Mouse (Mus musculus): Measurements from ENCODE around the gene Slc10a1.

The Slc10a1 gene

GRCm38 (mm10) chr12:80968605-80969004 is at the start of gene Slc10a1:
Slc10a1 (minus strand) TSS chr12:80968705.
- DNase-seq (ENCODE audit: low spot score), result no peak

GRCm38 (mm10) chr12:81017624-81018023 is 49.1 kb upstream of the Slc10a1 start:
- DNase-seq (ENCODE audit: low spot score), result no peak

GRCm38 (mm10) chr12:81013496-81013895 is 45.0 kb upstream of the Slc10a1 start:
- no peak for DNase-seq (ENCODE audit: low spot score)

GRCm38 (mm10) chr12:81011994-81012393 is 43.5 kb upstream of the Slc10a1 start:
- DNase-seq (ENCODE audit: low spot score), result no peak

GRCm38 (mm10) chr12:81009813-81010212 is 41.3 kb upstream of the Slc10a1 start:
- DNase-seq (ENCODE audit: low spot score), result no peak

- DNase-seq (ENCODE audit: low spot score), result no peak
These were observed 34.5 kb upstream of the Slc10a1 start for GRCm38 (mm10) chr12:81002841-81003635.

- no peak for DNase-seq (ENCODE audit: low spot score)
These were observed 32.4 kb upstream of the Slc10a1 start for GRCm38 (mm10) chr12:81000924-81001323.

GRCm38 (mm10) chr12:80998528-80999221 is 30.2 kb upstream of the Slc10a1 start:
- DNase-seq (ENCODE audit: low spot score), result no peak

- DNase-seq (ENCODE audit: low spot score), result no peak
These were observed 29.1 kb upstream of the Slc10a1 start for GRCm38 (mm10) chr12:80997652-80998051.

- no peak for DNase-seq (ENCODE audit: low spot score)
These were observed 26.8 kb upstream of the Slc10a1 start for GRCm38 (mm10) chr12:80995326-80995725.

- no peak for DNase-seq (ENCODE audit: low spot score)
These were observed 25.3 kb upstream of the Slc10a1 start for GRCm38 (mm10) chr12:80993773-80994172.

GRCm38 (mm10) chr12:80992540-80993122 is 24.1 kb upstream of the Slc10a1 start:
- DNase-seq (ENCODE audit: low spot score), result no peak

- DNase-seq (ENCODE audit: low spot score), result no peak
These were observed 23.3 kb upstream of the Slc10a1 start for GRCm38 (mm10) chr12:80991806-80992205.

GRCm38 (mm10) chr12:80990901-80991445 is 22.5 kb upstream of the Slc10a1 start:
- no peak for DNase-seq (ENCODE audit: low spot score)

GRCm38 (mm10) chr12:80988286-80988685 is 19.8 kb upstream of the Slc10a1 start:
- no peak for DNase-seq (ENCODE audit: low spot score)

GRCm38 (mm10) chr12:80986628-80987027 is 18.1 kb upstream of the Slc10a1 start:
- no peak for DNase-seq (ENCODE audit: low spot score)

GRCm38 (mm10) chr12:80983695-80984094 is 15.2 kb upstream of the Slc10a1 start:
- DNase-seq (ENCODE audit: low spot score), result no peak

GRCm38 (mm10) chr12:80982326-80982725 is 13.8 kb upstream of the Slc10a1 start:
- DNase-seq (ENCODE audit: low spot score), result peak; percentile 43

- no peak for DNase-seq (ENCODE audit: low spot score)
These were observed 7.6 kb upstream of the Slc10a1 start for GRCm38 (mm10) chr12:80975939-80976671.

- no peak for DNase-seq (ENCODE audit: low spot score)
These were observed 3.3 kb upstream of the Slc10a1 start for GRCm38 (mm10) chr12:80971756-80972155.

GRCm38 (mm10) chr12:80970181-80970705 is 1.7 kb upstream of the Slc10a1 start:
- no peak for DNase-seq (ENCODE audit: low spot score)

- DNase-seq (ENCODE audit: low spot score), result no peak
These were observed 587 bp downstream of the Slc10a1 start for GRCm38 (mm10) chr12:80967918-80968317.

All from lung, postnatal 25 days (tissue).